In the genomic region with DNA sequence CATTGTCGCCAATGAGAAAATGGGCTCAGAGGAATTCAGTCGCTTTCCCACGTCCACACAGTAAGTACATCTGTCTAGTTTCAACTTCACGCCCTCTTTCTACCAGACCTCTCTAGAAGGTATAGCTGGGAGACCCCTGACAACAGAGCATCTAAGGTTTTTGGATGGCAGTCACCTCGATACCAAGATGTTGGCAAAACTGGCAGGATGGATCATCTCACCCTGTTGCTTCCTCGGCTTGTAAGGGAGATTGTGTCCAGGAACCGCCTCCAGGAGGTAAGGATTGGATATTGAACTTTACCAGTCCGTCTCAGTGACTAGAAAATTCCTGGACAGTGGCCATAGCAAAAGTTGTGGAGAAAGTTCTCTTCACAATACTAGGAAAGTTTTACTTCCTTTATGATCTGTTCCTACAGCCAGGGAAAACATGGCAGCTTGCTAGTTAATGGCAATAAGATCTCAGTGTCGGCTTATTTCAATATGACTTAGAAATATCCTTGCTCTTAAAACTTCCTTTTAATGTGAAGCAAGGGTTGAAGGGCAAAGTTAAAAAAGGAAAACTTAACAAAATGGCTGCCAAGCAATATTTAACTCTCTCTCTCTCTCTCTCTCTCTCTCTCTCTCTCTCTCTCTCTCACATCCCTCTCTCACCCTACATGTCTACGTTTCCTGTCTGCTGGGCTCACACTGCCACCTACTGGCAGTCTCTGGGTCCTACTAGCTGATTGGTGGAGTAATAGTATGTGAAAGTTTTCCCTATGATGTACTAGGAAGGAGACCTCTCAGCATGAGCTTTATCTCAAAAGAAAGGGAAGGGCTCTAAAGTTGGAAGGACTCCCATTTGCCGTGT, we compare ENCODE assay signal across 8 mouse cellular contexts. TPM values are rescaled to one million over a fixed set of nuclear protein-coding genes. Genes with fewer than 3 reads are reported as not detected.
DNase-seq lines count a peak whose midpoint lies in the region; ATAC-seq lines count a peak whose summit lies in the region.

No protein-coding gene starts in this region.

- DNase-seq in NIH3T3 (ENCODE audit: low read depth) = peak; percentile 96
- peak; percentile 91 to 94 for DNase-seq in cerebellum, postnatal 14 days
- DNase-seq in frontal cortex, postnatal 25 days (ENCODE audit: low spot score in 2 of 2) = peak; percentile 80 to 90
- peak; percentile 82 to 94 for DNase-seq in layer of hippocampus, postnatal 14 days (ENCODE audit: low spot score in 2 of 2)
- DNase-seq in lung, postnatal 10 days = peak; percentile 93
- DNase-seq in retina, adult 2 months (ENCODE audit: low read depth, low spot score) = peak; percentile 78
- DNase-seq in thymus, postnatal 25 days = peak; percentile 92

- no peaks in the 10 kb centered on the region for H3K36me3 ChIP-seq in hindbrain, embryonic 13.5 days

- 70% methylated on average over 11 of the region's 11 CpGs for WGBS in hindbrain, embryonic 13.5 days

- H3K27ac ChIP-seq in hindbrain, embryonic 13.5 days = no peak overlapping the region

- H3K4me3 ChIP-seq in hindbrain, embryonic 13.5 days = no peak overlapping the region

- H3K27me3 ChIP-seq in hindbrain, embryonic 13.5 days = no peaks in the 10 kb centered on the region

- H3K4me1 ChIP-seq in hindbrain, embryonic 13.5 days (replicated peaks) = peaks cover 35% of the 10 kb centered on the region

- no peak overlapping the region for H3K9ac ChIP-seq in hindbrain, embryonic 13.5 days

- no peaks in the 10 kb centered on the region for H3K9me3 ChIP-seq in hindbrain, embryonic 13.5 days

- 0 out of 2 replicates have a peak, but pooled peaks have one; percentile 41 for ATAC-seq in hindbrain, embryonic 13.5 days (ENCODE audit: low FRiP score)

- no peak overlapping the region for H3K4me2 ChIP-seq in hindbrain, embryonic 13.5 days

RNA-seq across cellular contexts. Expression of a gene that starts 1.7 kb away (rescaled TPM):
- 146 and 148 TPM in 2 replicates for polyA plus RNA-seq in hindbrain, embryonic 13.5 days (2015; fragmentation: Nextera tagmentation; extraction: Ambion mirVana)
- total RNA-seq in layer of hippocampus, postnatal 14 days (2021) = 10 to 100 TPM; 38.1 to 44.4 TPM

RNA-seq across cellular contexts. Expression of a gene that starts 7.1 kb away (rescaled TPM):
- polyA plus RNA-seq in hindbrain, embryonic 13.5 days (2015; fragmentation: Nextera tagmentation; extraction: Ambion mirVana) = 3.0 and 3.5 TPM in 2 replicates
- total RNA-seq in layer of hippocampus, postnatal 14 days (2021) = 10 to 100 TPM; 14.4 to 15.2 TPM

RNA-seq across cellular contexts. Expression of a gene that starts 38.5 kb away (rescaled TPM):
- 12.0 and 13.8 TPM in 2 replicates for polyA plus RNA-seq in hindbrain, embryonic 13.5 days (2015; fragmentation: Nextera tagmentation; extraction: Ambion mirVana)
- total RNA-seq in layer of hippocampus, postnatal 14 days (2021) = 10 to 100 TPM; 47.2 to 49.0 TPM

RNA-seq across cellular contexts. Expression of a gene that starts 53.4 kb away (rescaled TPM):
- polyA plus RNA-seq in hindbrain, embryonic 13.5 days (2015; fragmentation: Nextera tagmentation; extraction: Ambion mirVana) = 3.5 and 4.3 TPM in 2 replicates
- 10 to 100 TPM; 11.5 to 12.4 TPM for total RNA-seq in layer of hippocampus, postnatal 14 days (2021)

RNA-seq across cellular contexts. Expression of a gene that starts 55.0 kb away (rescaled TPM):
- 0.10 and 0.43 TPM in 2 replicates for polyA plus RNA-seq in hindbrain, embryonic 13.5 days (2015; fragmentation: Nextera tagmentation; extraction: Ambion mirVana)
- not detected for total RNA-seq in layer of hippocampus, postnatal 14 days (2021)
